Mouse (Mus musculus) brown adipose tissue, adult 24 weeks (tissue): ENCODE data around the gene Ovca2. TPM values are rescaled to one million over a fixed set of nuclear protein-coding genes. Genes with fewer than 3 reads are reported as not detected.
"Not testable (repeated sequence)": the region's sequence is repeated elsewhere in the genome, so short reads cannot be mapped to it uniquely, and the experiment has no call there.

Experiments used
- H3K27ac ChIP-seq: fragments of 200-500 bp; replicated peaks from 2 replicates; pipeline ENCODE4 v1.5.1; 2012; ENCODE audit warnings: low read depth, mild to moderate bottlenecking, low read length
- H3K4me1 ChIP-seq: fragments of 200-500 bp; 2 replicates; pipeline ENCODE4 v1.6.1; 2012; ENCODE audit warnings: low read length, mixed read lengths; ENCODE audit not compliant: control insufficient read depth, insufficient read depth, insufficient read length
- H3K4me3 ChIP-seq: fragments of 200-500 bp; 2 replicates; pipeline ENCODE4 v1.5.1; 2012; ENCODE audit warnings: low read depth, mild to moderate bottlenecking, low read length, moderate library complexity; ENCODE audit not compliant: insufficient read depth
- polyA plus RNA-seq: library from polyadenylated mRNA; stranded (reverse); fragments of >200 nt; gene quantifications from 2 replicates; pipeline ENCODE4 v1.2.4, GENCODE M21; 2012; ENCODE audit not compliant: missing spikeins, insufficient read depth, insufficient read length

Ovca2 gene
- polyA plus RNA-seq, 1 experiment: 13.2 TPM

DNA sequence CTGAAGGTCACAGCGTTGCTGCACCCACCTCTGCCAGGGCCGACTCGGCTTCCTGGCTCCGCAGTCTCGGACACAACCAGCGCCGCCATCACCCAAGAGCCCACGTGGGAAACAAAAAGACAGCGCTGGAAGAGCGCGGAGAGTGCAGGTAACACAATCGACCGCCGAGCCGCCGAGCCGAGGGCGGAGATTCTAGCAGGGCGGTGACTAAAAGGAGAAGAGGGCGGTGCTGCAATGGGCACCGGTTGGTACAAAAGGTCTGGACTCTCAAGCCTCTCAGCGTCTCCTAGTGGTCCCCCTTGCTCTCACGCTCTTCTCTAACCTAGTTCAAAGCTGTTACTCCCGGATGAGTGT is 11.7 kb upstream of the Ovca2 start:
- Histone ChIP-seq H3K27ac (peak overlapping the region; percentile 24; the same call in 1 of the 2 replicates), H3K4me1 (peaks cover 2% of the 10 kb centered on the region; the same call in 1 of the 2 replicates), H3K4me3 (peak overlapping the region; percentile 79)

- Histone ChIP-seq H3K4me3 (peak overlapping the region; percentile 79), H3K4me1 (peaks cover 2% of the 10 kb centered on the region; the same call in 1 of the 2 replicates), H3K27ac (peak overlapping the region; percentile 24; the same call in 1 of the 2 replicates)
These were observed 11.2 kb upstream of the Ovca2 start for GRCm38 (mm10) chr11:75189713-75190370.

DNA sequence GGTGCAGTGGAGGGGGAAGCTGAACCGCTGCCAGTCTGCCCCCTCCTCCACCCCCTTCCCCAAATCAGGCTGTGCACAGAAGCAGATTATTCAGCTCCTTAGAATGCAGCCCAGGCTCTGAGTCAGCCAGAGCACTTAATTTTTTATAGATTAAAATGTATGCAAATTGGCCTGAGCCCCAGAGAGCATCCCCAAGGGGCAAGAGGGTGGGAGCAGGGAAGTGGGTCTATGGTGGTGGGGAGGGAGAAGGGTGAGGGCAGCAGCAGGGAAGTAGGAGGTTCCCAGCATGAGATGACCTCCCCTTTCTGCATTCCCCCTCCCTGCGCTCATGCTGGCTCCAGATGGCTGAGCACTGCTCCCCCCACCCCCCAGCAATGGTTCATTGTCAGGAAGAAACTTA is 6.4 kb upstream of the Ovca2 start:
- Histone ChIP-seq H3K4me3 (no peak overlapping the region), H3K27ac (no peak overlapping the region), H3K4me1 (peaks cover 2% of the 10 kb centered on the region; the same call in 1 of the 2 replicates)

- Histone ChIP-seq H3K4me3 (no peak overlapping the region), H3K4me1 (peaks cover 2% of the 10 kb centered on the region; the same call in 1 of the 2 replicates), H3K27ac (no peak overlapping the region)
These were observed 5.9 kb upstream of the Ovca2 start for GRCm38 (mm10) chr11:75184573-75184972.

GRCm38 (mm10) chr11:75183917-75184570 is 5.4 kb upstream of the Ovca2 start:
- no peak overlapping the region for H3K4me3 ChIP-seq
- no peak overlapping the region for H3K27ac ChIP-seq
- H3K4me1 ChIP-seq: no peaks in the 10 kb centered on the region

DNA sequence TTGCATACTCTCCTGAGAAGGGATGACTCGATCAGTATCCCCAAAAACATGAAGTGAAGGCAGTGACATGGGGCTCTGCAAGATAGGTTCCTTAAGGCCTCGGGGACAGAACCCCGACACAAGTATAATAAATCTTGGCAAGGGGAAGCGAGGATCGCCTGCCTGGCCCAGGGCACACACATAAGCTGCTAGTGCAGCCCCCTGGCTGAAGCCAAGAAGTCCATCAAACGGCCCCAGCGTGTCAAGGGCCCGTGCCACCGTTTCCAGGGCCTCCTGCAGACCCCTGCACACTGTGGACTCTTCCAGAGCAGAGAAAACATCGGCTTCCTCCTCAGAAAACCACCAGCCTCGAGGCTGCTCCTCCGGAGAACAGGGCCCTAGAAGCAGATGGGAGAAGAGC is 624 bp downstream of the Ovca2 start:
- Histone ChIP-seq H3K27ac (no peak overlapping the region), H3K4me1 (no peaks in the 10 kb centered on the region), H3K4me3 (peak overlapping the region; percentile 87)

DNA sequence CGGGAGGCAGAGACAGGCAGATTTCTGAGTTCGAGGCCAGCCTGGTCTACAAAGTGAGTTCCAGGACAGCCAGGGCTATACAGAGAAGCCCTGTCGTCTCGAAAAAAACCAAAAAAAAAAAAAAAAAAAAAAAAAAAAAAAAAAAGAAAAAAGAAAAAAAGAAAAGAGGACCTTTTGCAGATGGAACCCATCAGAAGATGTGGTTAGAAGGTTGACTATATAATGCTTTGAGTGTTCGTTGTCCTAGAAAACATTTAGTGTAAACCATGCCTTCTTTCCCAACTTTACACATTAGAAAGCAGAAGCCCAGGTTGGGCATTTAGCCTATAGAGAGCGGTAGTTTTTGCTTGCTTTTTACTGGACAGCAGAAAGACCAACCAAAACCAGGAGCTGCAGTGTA is 4.1 kb downstream of the Ovca2 start:
- H3K4me1 ChIP-seq, H3K4me3 ChIP-seq, H3K27ac ChIP-seq: not testable (repeated sequence)

DNA sequence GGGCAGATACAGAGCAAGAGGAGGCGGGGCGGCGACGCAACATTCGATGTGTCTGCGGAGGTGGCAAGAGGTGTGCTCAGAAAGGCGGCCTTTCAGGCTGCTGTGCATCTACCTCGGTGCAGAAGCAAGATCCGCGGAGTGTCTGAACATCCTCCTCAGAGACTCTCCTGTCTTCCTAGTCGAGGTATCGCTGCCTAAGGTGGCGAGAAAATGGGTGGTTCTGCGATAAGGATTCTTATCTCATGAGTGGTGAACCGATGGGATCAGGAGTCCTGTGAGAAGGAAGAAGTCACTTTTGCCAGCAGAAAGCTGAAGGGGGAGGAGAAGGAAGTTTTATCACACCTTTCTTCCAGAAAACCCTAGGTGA is 4.9 kb downstream of the Ovca2 start:
- no peaks in the 10 kb centered on the region; the same call in 1 of the 2 replicates for H3K4me1 ChIP-seq
- H3K27ac ChIP-seq: no peak overlapping the region
- H3K4me3 ChIP-seq: peak overlapping the region; percentile 72

DNA sequence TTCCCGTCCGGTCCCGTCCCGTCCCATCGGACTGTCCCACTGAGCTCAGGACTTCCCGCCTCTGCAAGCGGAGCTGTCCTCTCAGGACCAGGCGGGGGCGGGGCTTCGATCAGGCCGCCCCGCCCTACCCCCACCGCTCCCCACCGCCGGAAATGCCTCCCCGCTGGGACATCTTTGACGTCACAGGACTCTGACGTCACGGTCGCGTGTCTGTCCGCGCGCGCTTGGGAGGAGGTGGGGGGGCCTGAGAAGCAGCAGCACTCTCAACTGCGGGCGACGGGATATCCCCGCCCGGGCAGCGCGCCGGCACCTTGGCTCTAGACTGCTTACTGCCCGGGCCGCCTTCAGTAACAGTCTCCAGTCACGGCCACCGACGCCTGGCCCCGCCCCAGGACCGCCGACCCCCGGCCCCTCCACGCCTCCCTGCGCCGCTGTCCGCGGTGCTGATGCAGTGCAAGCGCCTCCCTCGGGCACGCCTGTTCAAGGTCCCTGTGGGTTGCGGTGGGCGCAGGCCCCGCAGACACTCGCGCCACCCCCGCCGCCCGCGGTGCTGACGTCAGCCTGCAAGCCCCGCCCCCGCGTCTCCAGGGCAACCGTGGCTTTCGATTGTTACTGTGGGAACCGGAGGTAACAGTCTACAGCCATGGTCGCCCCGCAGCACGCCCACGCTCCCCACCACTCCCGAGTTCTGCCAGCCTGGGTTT is 5.4 kb downstream of the Ovca2 start:
- no peak overlapping the region for H3K27ac ChIP-seq
- no peaks in the 10 kb centered on the region; the same call in 1 of the 2 replicates for H3K4me1 ChIP-seq
- peak overlapping the region; percentile 72 for H3K4me3 ChIP-seq

DNA sequence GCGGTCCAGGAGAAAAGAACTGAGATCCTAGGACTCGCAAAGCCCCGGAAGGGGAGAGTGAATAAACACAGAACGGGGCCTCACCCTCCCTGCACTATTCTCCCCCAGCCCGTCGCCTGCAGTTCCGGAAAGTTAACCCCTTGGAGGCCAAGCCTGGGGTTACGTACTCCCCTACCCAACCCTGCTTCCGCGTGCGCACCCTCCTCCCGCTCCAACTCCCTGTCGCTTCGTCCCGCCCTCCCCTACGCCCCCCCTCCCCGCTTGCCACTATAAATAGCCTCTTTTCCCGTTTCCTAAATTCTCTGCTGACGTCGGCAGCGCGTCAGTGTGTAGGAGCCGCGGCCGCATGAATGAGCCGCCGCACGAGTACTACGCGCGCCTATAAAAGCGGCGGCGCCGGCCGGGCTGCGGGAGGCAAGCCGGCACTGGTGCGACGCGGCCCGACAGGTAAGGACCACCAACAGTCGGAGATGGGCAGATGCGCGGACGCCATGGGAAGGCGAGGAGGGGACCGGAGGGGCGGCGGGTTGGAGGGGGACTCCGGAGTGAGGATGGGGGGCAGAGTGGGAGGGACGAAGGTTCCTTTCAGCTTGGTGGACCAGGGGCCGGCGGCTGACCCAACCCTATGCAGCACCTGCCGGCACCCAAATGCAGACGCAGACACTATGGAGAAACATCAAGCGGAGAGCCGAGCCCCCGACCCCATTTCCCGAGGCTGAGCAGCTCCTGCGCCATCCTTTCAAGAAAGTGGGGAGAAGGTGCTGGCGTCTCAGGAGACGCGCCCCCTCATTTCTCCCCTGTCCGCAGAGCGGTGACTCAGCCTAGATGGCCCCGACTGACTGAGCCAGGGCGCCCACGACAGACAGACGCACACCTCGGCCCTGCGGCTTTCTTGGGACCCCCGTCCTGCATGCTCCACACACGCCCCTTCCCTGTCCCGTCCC is 6.2 kb downstream of the Ovca2 start:
- no peaks in the 10 kb centered on the region; the same call in 1 of the 2 replicates for H3K4me1 ChIP-seq
- peak overlapping the region; percentile 60 for H3K4me3 ChIP-seq
- H3K27ac ChIP-seq: no peak overlapping the region

DNA sequence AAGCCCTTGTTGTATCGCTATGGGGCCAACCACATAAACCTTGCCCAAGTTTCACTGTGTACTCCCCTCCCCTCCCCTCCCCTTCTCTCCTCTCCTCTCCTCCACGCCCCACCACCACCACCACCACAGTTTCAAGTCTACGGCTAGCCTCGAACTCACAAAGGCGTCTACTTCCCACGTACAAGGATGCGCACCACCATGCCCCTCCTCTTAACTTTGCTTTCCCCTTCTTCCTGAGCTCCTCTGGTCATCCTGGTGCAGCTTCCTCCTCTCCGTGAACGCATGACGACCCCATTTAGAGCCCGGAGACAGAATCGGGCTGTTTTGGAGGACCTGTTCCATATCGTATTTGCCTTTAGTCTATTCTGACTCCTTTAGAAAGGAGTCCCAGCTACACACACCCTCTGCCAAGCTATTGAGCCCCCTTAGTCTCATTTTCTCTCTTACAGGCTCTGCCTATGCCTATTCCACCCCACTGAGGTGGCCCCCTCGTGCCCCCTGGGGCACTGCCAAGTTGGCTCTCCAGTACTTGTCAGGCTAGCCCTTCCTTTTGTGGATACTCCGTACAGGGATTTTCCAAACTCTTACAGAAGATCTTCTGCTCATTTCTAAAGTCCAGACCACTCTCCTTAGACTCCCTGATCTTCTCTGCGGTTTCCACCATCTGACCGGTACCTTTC is 7.3 kb downstream of the Ovca2 start:
- Histone ChIP-seq H3K27ac (no peak overlapping the region), H3K4me1 (no peaks in the 10 kb centered on the region; the same call in 1 of the 2 replicates), H3K4me3 (no peak overlapping the region)

- H3K4me1 ChIP-seq: peaks cover 4% of the 10 kb centered on the region; the same call in 1 of the 2 replicates
- H3K27ac ChIP-seq: no peak overlapping the region
- H3K4me3 ChIP-seq: peak overlapping the region; percentile 84
These were observed 8.4 kb downstream of the Ovca2 start for GRCm38 (mm10) chr11:75170136-75170751.

GRCm38 (mm10) chr11:75169405-75170080 is 9.1 kb downstream of the Ovca2 start, which contains the start of gene Hic1:
TSS of gene Hic1 (minus strand) at chr11:75169519.
- peak within 1 kb of the TSS; percentile 79 for H3K27ac ChIP-seq
- peaks cover 5% of the 10 kb centered on the region; the same call in 1 of the 2 replicates for H3K4me1 ChIP-seq
- peak within 1 kb of the TSS; percentile 84 for H3K4me3 ChIP-seq
